Mouse (Mus musculus): ENCODE data around the gene Wdr73.

Wdr73 gene

GRCm38 (mm10) chr7:80894196-80894595, 6.9 kb downstream of the Wdr73 start:
- DNase-seq, result no peak

- no peak for DNase-seq
Measured at GRCm38 (mm10) chr7:80893753-80894129, 7.3 kb downstream of the Wdr73 start.

GRCm38 (mm10) chr7:80893086-80893752, 7.8 kb downstream of the Wdr73 start:
- no peak for DNase-seq

- no peak for DNase-seq
Measured at GRCm38 (mm10) chr7:80889841-80890241, 11.2 kb downstream of the Wdr73 start.

GRCm38 (mm10) chr7:80889021-80889511, 12.0 kb downstream of the Wdr73 start:
- peak; percentile 68 for DNase-seq

- DNase-seq, result no peak
Measured at GRCm38 (mm10) chr7:80888595-80888994, 12.5 kb downstream of the Wdr73 start.

- DNase-seq, result no peak
Measured at GRCm38 (mm10) chr7:80885666-80886065, 15.4 kb downstream of the Wdr73 start.

- peak; percentile 87 for DNase-seq
Measured at GRCm38 (mm10) chr7:80882830-80883505, 18.1 kb downstream of the Wdr73 start.

GRCm38 (mm10) chr7:80875727-80876126, 25.3 kb downstream of the Wdr73 start:
- DNase-seq, result no peak

GRCm38 (mm10) chr7:80873631-80874030, 27.4 kb downstream of the Wdr73 start:
- no peak for DNase-seq

- no peak for DNase-seq
Measured at GRCm38 (mm10) chr7:80873038-80873437, 28.0 kb downstream of the Wdr73 start.

GRCm38 (mm10) chr7:80868686-80869085, 32.4 kb downstream of the Wdr73 start:
- no peak for DNase-seq

GRCm38 (mm10) chr7:80866514-80867147, 34.4 kb downstream of the Wdr73 start:
- DNase-seq, result no peak

- DNase-seq, result no peak
Measured at GRCm38 (mm10) chr7:80865521-80865920, 35.5 kb downstream of the Wdr73 start.

GRCm38 (mm10) chr7:80864831-80865230, 36.2 kb downstream of the Wdr73 start:
- no peak for DNase-seq

GRCm38 (mm10) chr7:80864151-80864550, 36.9 kb downstream of the Wdr73 start:
- no peak for DNase-seq

GRCm38 (mm10) chr7:80863520-80863919, 37.5 kb downstream of the Wdr73 start:
- no peak for DNase-seq

GRCm38 (mm10) chr7:80862475-80862874, 38.6 kb downstream of the Wdr73 start:
- no peak for DNase-seq

- peak; percentile 94 for DNase-seq
Measured at GRCm38 (mm10) chr7:80860729-80861274, 40.3 kb downstream of the Wdr73 start, which contains the start of gene Zscan2. Gene Zscan2, plus strand, starts transcription at chr7:80860920.

- peak; percentile 51 for DNase-seq
Measured at GRCm38 (mm10) chr7:80860227-80860626, 40.8 kb downstream of the Wdr73 start.

- DNase-seq, result peak; percentile 73
Measured at GRCm38 (mm10) chr7:80857181-80857580, 43.9 kb downstream of the Wdr73 start.

- no peak for DNase-seq
Measured at GRCm38 (mm10) chr7:80855316-80855715, 45.8 kb downstream of the Wdr73 start.

- no peak for DNase-seq
Measured at GRCm38 (mm10) chr7:80853218-80853617, 47.9 kb downstream of the Wdr73 start.

GRCm38 (mm10) chr7:80850520-80850919, 50.5 kb downstream of the Wdr73 start:
- DNase-seq, result no peak
